Mouse (Mus musculus) 3T3-L1 (cell line): ENCODE measurements around the gene Bcas3.
"Not testable (repeated sequence)": the region's sequence is repeated elsewhere in the genome, so short reads cannot be mapped to it uniquely, and the experiment has no call there.

ENCODE experiments used
- DNase-seq: peaks from one replicate; pipeline ENCODE4 v3.0.0-alpha.2; 2015; ENCODE audit warnings: low read depth, low spot score

Gene Bcas3

DNA sequence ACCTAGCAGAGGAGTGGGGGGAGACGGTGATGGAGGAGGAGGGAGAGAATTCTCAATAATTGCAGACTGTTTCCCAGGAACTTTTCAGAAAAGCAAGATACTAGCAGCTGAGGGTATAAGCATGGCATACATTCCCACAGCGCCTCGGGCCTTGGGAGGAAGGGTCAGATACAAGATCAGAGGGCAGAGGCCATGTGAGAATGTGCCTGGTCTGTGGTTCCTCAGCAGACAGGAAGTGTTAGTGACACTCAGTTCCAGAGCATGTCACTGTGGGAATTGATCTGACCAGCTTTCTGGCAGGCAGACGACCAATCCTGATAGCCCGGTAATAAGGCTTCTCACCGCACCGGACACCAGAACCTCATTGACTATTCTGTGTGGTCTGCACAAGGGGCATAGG lies 357.2 kb downstream of the Bcas3 start:
- DNase-seq, result no peak

DNA sequence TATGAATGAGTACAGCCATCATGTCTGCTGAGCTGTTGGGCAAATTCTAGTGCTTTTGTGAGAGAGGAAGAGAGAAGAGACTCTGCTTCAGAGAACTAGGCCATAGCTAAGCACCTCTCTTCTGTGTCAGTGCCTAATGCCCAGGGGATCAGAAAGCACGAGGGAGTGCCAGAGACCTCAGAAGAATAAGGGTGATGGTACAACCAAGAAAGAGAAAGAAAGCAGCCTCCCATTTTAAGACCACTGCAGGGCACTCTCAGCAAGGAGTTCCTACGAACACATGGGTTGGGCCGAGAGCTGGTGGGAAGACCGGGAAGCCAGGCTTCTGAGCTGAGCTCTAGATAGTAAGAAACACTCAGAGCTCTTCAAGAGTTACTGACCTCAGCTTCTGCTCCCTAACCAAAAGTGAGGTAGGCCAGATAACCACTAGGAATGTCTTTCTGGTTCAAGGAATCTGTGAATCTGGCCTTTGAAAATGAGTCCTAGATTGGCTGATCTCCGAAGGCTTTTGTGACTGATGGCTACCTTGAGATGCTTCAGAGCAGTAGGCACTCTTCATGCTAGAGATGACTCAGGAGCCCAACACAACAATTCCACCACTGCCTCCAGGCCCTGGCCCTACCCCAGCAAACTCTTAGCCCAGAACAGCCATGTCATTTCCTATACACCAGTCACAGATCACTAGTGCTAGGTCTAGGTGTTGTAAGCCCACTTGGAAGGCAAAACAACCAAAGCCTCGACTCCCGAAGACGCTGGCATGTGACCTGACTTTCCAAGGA lies 359.2 kb downstream of the Bcas3 start:
- DNase-seq, result no peak

DNA sequence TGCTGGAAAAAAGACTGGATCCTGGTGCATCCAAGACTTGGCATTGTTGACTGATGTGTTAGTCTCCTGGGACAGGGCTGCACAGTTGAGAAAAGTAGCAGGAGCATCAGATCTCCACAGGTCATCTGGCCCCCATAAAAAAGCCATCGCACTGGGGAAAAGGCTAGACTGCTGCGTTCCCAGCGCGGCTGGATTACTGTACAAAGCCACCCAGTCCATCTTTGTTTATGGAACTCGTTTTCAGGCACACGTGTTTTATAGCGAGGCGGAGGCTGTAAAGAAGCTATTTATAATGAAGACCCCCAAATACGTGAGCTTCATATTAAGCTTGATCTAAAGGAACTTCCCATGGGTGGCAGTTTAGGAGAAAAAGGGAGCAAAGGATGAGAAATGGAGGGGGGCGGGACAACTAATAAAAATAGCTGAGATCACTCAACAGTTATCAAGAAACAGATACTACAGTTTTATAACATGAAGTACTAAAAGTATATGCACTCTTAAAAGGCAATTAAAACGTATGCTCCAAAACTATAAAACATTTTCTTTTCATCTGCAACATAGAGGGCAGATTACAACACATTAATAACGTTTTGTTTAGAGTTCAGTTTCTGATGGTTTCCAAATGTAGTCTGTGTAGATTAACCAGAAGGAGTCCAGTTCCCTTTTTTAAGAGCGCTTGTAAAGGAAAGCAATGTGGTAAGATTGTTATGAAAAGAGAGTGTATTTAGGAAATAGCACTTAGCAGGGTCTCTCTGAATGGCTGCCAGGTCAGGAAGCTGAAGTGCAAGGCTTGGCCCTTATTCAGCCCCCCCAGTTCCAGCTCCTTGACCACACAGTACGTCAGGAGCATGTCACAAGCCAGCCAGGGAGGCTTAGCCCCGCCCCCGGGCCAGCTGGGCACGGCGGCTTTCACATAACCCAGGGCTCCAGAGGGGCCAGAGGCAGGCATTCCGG lies 360.2 kb downstream of the Bcas3 start:
- no peak for DNase-seq

DNA sequence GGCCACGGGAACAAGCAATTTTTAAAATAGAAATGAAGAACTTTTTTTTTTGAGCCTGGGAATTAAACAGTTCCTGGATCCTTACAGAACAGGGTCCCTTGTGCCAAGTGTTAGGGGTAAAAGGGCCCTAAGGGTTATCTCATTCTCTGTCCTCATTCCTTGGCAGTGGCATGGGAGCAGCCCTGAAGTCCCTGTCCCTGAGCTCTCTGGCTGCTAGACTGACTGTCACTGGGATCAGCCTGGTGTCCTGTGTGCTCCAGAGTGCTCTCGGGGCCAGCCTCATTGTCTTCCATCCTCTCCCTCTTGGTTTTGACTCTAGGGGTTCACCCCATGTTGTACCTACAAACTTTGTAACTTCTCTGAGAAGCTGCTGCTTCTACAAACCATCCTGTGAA lies 360.8 kb downstream of the Bcas3 start:
- DNase-seq, result no peak

DNA sequence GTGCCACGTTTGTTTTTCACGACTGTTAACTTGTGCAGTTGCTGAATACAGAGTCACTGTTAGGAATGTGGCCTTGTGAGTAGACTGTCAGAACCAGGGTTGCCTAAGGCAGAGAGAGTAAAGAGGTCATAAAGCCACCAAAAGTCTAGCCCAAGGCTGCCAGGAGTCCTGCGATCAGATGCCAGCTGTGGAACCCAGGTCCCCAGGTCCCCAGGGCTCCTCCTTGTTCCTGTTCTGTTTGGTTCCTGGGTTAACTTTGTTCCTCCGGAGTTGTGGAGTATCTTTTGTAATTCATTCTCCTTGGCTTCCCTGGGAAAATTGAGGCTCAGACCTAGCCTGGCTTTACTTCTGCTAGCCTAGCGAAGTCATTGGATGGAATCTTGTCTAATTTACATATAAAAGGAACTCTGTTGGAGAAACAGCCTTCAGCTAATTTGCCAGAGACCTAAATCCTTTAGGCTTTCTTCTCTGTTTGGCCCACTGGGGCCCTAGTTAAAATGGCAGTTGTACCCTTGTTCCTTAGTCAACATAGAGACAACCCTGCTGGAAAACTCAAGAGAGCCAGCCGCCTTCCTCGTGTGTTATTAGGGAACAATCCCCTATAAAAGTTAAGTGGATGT lies 361.5 kb downstream of the Bcas3 start:
- DNase-seq, result no peak

DNA sequence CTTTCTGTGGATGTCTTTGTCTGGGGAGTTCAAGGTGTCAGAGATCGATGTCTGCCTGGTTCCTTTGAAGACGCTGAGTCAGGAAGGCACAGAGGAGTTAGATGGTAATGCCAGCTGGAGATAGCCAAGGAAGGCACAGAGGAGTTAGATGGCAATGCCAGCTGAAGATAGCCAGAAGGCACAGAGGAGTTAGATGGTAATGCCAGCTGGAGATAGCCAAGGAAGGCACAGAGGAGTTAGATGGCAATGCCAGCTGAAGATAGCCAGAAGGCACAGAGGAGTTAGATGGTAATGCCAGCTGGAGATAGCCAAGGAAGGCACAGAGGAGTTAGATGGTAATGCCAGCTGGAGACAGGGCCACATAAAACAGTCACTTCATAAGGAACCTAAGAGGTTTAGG lies 363.8 kb downstream of the Bcas3 start:
- DNase-seq, result not testable (repeated sequence)

DNA sequence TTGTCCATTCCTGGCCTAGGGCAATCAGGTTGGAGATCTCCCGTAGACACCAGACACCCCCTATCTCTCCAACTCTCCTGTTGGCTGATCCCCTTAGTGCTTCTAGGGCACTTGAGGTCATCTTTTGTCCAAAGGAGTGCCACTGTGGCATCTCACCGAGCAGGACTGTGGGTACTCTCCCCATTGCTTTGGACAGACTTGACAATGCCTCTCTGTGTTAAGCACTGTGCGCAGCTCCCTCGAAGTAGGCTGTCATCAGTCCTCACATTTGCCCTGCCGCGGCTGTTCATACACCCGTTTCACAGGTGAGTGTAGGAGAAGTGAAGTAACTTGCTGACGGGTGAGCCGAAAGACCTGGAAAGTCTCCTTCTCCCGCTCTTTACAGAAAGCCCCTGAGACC lies 366.1 kb downstream of the Bcas3 start:
- DNase-seq, result no peak

DNA sequence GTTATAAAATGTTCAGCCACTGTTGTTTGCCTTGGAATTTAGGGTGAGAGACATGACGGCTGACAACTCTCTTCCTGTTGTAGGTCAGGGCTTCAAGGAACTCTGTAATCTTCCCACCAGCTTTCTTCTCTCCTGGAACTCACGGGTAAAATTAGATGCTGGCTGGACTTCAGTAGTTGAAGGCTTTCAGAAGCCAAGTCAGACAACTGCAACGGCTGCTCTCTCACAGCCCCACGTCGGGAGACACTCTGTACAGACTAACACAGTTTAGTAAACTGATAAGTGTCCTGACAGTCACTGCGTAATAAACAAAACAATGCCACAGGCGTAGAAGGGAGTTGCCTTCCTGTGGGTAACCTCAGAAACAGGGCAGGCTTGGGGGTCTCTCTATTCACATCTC lies 366.8 kb downstream of the Bcas3 start:
- no peak for DNase-seq

DNA sequence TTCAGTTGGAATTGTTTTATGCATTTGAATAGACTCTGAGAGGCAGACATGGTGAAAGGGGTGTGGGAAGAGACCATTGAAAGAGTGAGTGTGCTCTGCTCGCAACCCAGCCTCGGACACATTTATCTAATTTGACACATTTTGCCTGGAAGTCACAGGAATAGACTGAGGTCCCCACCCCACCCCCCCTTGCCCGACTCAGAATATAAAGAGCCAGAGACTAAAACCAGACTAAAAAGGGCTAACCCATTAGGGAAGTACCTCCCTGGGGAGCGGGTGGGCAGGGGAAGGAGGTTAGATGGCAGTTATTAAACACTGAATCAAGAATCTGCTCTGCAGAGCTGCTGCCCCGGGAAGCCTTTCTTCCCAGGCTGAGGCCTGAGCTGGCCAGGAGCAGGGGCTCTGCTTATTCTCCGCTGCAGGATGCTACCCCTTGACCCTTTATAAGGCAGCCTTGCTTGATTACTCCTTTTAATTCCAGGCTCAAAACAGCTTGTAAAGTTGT lies 367.4 kb downstream of the Bcas3 start:
- DNase-seq, result no peak

DNA sequence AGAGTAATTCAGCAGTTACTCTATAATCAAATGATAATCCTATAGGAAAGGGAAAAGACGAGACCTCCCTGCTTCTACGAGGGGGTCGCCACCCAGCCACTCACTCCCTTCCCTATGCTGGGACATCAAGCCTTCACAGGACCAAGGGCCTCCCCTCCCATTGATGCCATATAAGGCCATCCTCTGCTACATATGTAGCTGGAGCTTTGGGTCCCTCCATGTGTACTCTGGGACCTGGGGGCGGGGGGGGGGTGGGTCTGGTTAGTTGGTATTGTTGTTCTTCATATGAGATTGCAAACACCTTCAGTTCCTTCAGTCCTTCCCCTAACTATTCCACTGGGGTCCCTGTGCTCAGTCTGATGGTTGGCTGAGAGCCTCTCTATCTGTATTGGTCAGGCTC lies 369.0 kb downstream of the Bcas3 start:
- no peak for DNase-seq

DNA sequence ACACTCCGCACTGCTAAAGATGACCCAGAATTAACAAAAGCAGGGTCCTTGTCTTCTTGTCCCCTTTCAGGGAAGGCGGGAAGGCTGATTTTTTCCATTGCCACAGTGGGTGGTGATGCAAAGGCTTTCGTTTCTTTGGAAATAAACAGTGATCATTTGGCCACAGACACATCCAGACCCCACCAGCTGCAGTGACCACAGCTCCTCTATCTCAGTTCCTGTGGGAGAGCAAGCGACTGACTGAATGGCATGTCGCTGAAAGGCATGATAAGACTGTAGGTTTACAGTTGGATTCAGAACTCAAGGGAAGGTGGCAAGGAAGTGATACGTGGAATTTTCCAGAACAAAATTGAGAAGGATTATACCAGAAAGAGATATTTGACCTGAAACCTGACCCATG lies 371.2 kb downstream of the Bcas3 start:
- DNase-seq, result no peak

DNA sequence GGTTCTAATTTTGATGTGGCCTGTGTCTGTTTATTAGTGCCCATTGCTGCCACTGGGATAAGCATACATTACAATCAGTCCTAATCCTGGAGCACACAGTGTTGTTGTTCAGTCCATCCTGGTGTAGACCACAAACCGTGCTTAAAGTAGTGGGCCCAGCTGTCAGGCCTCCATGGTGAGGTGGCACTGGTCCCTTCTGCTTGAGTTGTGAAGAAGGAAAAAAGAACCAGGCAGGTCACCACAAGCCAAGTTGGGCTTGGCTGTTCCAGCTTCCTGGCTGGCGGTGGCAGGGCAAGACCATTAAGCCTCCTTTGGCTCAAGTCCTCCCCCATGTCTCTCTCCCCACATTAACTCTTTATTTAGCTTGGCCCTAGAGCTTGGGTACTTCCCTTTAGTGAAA lies 376.8 kb downstream of the Bcas3 start:
- no peak for DNase-seq

DNA sequence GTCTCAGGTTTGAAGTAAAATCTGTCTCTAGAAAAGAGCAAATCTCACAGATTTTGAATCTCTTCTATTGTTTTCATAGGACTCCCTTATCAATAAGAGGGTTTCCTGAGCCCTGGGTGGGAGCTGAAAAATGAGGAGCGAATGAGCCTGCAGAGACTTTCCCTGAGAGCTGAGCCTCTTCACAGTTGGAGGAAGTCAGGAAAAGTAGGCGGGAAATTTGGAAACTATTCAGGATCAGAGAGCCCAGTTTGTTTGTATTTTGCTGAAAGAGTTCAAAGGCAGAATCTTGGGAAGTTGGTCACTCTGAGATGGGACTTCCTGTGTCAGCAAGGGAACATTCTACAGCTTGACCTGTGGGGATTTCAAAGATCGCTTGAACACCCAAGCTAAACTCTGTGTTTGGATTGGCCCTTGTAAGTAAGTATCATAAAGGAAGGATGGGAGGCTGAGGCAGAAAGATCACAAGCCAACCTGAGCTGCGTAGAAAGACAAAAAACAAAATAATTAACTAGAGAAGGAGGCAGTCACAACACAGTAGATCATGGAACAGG lies 379.6 kb downstream of the Bcas3 start:
- no peak for DNase-seq

DNA sequence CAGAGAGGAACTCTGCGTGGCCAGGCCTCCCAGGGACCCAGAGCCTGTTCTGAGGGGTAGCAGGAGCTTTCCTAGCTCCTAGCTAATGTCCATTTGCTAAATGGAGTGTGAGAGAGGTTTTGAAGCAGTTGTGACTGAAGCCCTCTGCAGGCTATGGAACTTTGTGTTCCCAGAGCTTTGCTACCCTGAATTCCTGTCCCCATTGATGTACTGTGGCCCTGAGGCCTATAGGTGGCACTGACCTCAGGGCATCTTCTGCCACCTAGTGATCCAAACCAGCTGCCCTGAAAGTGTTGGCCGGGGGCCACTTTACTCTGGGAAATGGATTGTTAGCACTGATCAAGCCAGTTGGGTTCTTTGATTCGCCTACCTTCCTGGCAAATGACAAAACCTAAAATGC lies 380.6 kb downstream of the Bcas3 start:
- DNase-seq, result no peak

DNA sequence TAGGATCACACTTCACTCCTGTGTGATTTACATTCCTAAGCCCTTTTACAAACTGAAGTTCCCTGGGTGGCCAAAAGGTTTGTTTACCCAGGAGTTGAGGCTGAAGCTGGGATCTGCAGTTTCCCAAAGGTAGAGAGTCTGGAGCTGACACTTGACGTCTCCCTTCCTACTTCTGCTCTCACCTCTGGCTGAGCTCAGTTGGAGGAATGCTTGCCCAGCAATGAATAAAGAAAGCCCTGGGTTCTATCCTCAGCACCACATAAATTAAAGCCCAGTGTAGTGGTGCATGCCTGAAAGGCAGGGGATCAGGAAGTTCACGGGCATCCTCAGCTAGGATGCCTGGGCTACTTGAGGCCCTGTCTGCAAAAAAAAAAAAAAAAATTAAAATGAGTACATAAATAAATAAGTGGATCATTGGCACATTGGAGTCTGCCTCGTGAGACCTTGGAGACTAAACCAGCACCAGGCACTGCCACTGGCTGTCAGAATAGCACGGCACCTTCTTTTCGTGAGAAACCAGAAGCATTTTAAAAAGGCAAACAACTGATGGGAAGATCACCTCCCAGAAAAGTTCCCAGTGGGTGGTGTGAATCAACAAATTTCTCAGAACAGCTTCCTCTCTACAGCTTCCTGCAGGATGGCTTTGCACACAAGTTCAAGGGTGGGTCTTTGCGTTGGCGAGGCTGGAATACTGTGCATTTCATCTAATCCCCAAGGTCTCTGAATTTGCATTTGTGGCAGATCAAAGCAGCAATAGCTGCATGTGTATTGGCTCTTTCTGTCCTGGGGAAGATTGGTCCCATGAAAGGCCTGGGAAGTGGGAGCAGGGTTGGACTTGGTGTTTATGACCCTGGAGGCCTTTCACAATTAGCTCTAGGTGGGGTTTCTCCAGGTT lies 381.6 kb downstream of the Bcas3 start:
- DNase-seq, result no peak

DNA sequence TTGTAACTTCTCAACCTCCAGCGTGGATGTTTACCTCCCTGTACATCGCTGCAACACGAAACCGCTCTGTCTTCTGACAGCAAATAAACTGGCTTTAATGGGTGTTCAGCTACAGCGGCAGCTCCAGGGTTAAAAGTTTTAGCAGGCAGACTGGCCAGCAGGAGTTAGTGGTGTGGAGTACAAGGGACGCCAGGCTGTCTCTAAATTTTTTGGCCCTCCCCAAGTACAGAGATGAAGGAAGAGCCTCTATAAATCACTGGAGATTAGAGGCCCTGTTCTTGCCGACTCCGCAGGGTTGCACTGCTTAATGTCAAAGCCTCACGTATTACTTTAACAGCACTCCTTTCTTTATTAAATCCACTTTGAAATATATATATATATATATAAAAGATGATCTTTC lies 384.3 kb downstream of the Bcas3 start:
- DNase-seq, result no peak

DNA sequence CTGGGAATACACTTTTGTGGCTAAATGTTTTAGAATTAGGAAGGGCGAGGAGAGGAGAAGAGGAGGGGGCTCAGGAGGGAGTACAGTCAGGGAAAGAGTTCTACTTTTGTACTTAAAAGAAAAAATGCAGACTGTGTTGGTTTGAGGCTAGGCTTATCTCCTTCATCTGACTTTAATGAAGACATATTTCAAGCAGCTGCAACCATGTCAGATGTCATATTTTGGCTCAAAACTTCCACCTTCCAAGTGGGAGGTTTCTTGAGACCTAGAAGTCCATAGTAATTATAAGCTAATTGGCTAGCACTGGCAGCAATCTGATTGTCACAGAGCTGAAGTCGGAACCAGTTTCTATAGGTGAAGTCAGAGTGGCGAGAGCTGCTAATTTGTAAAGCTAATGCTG lies 384.9 kb downstream of the Bcas3 start:
- DNase-seq, result no peak

DNA sequence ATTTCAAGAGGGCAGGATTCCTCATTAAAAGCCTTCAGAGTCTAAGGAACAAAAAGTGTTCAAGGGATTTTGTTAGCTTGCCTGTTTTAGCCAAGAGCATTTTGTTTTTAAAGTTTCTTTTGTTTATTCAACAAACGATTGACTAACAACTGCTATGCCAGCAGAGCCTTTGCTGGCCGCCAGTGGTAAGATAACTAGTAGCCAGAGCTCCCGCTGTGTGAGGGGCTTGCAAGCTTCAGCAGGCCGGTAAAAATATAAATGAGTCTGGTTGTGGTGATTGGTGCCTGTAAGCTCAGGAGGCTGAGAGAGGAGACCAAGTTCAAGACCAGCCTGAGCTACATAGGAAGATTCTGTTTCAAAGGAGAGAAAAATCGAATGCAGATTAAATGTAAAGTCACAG lies 385.6 kb downstream of the Bcas3 start:
- no peak for DNase-seq

DNA sequence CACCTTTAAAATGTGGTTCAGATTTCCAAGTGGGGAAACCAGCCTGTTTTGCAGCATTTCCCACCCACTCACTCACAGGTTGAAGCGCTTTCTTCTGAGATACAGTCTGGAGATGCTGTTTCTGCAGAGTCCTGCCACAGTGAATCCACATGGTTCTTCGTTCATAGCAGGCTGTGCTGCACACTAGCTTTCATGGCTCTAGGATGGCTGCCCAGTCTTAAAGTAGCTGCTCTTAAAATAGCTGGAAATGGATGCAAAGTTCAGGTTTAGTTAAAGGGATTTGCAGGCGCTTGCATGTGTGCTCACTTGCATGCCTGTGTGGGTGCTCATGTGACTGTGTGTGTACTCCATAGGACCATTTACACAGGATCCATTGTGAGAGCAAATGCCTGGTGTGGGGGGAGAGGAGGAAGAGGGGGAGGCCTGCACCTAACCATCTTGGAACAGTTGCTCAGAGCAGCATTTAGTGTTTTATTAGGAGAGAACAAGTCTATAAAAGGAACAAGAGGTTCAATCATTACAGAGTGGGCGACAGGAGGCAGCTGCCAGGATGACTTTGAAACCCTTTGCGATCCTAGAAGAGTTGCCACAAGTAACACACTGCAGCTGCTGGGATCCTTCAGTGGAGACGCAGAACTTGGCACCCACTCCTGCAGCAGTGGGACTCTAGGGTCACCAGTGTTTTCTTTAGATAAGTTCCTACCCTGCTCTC lies 386.5 kb downstream of the Bcas3 start:
- no peak for DNase-seq

DNA sequence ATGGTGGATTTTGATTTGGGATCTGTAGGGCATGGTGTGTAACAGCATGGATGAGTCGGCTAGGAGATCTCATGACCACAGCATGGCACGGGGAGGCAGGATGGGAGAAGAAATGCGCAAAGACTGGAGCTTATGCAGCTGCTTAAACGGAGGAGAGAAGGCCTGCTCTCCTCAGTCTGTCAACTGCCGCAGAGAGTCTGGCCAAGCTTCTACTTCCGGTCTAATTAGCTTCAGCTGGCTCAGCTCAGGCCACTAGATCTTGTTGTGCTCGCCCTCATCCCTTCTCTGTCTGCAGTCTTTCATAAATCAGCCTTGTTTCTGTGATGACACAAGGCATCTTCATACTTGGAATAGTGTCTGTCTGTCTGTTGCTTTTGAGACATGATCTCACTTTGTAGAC lies 393.4 kb downstream of the Bcas3 start:
- DNase-seq, result no peak
